Mouse (Mus musculus) limb, embryonic 12.5 days (tissue): Measurements from ENCODE around the gene Msl2. TPM values are rescaled to one million over a fixed set of nuclear protein-coding genes. Genes with fewer than 3 reads are reported as not detected.
A peak's percentile ranks its signal among the peaks of the same experiment; 100 is the strongest.

ENCODE experiments used
- ATAC-seq: fragments of 200-750 bp; cut with Nextera tagmentation; 2 replicates; pipeline ENCODE4 v1.8.0; 2017; ENCODE audit warnings: low read depth, moderate TSS enrichment; ENCODE audit not compliant: insufficient number of reproducible peaks, insufficient read depth, low FRiP score, low TSS enrichment
- H3K27ac ChIP-seq: fragments of 300-500 bp; sonication (generic); 2 replicates; pipeline ENCODE4 v1.5.1; 2016; ENCODE audit warnings: mild to moderate bottlenecking, moderate library complexity
- H3K27me3 ChIP-seq: fragments of 300-500 bp; sonication (generic); 2 replicates; pipeline ENCODE4 v1.6.1; 2016; ENCODE audit warnings: mild to moderate bottlenecking, moderate library complexity
- H3K36me3 ChIP-seq: fragments of 300-500 bp; sonication (generic); 2 replicates; pipeline ENCODE4 v1.6.1; 2016; ENCODE audit warnings: mild to moderate bottlenecking, moderate library complexity
- H3K4me1 ChIP-seq: fragments of 300-500 bp; sonication (generic); replicated peaks from 2 replicates; pipeline ENCODE4 v1.6.1; 2016
- H3K4me2 ChIP-seq: fragments of 300-500 bp; sonication (generic); 2 replicates; pipeline ENCODE4 v1.6.1; 2016; ENCODE audit warnings: mild to moderate bottlenecking, moderate library complexity
- H3K4me3 ChIP-seq: fragments of 300-500 bp; sonication (generic); replicated peaks from 2 replicates; pipeline ENCODE4 v1.5.1; 2016; ENCODE audit warnings: mild to moderate bottlenecking
- H3K9ac ChIP-seq: fragments of 300-500 bp; sonication (generic); replicated peaks from 2 replicates; pipeline ENCODE4 v1.6.1; 2016; ENCODE audit warnings: mild to moderate bottlenecking, moderate library complexity
- H3K9me3 ChIP-seq: fragments of 300-500 bp; sonication (generic); 2 replicates; pipeline ENCODE4 v1.6.1; 2016; ENCODE audit warnings: mild to moderate bottlenecking, moderate library complexity
- WGBS: fragments of 180-500 bp; shearing (Covaris S2); methylation state at CpG from one replicate; pipeline ENCODE4 v1.1.7; 2016; 5-methylcytosine and 5-hydroxymethylcytosine counted together
- polyA plus RNA-seq: library from polyadenylated mRNA; unstranded; fragments of >200 nt; fragmentation: Nextera tagmentation; extraction: Ambion mirVana; gene quantifications from 2 replicates; pipeline ENCODE4 v1.2.1, GENCODE M21; 2016

Gene Msl2
- polyA plus RNA-seq, 1 experiment from 2014 or later: 8.9 TPM

GRCm38 (mm10) chr9:101052691-101053090, 21.2 kb upstream of the Msl2 start:
- WGBS: 72% methylated on average over 6 of the region's 6 CpGs
- Histone ChIP-seq H3K36me3 (no peaks in the 10 kb centered on the region), H3K4me2 (no peak overlapping the region), H3K4me1 (no peaks in the 10 kb centered on the region), H3K9ac (no peak overlapping the region), H3K27ac (no peak overlapping the region), H3K27me3 (no peaks in the 10 kb centered on the region), H3K9me3 (no peaks in the 10 kb centered on the region), H3K4me3 (no peak overlapping the region)
- no peak for ATAC-seq

GRCm38 (mm10) chr9:101053279-101053678, 20.6 kb upstream of the Msl2 start:
- Histone ChIP-seq H3K4me3 (no peak overlapping the region), H3K27me3 (no peaks in the 10 kb centered on the region), H3K4me2 (no peak overlapping the region), H3K9me3 (no peaks in the 10 kb centered on the region), H3K27ac (no peak overlapping the region), H3K4me1 (no peaks in the 10 kb centered on the region), H3K9ac (no peak overlapping the region), H3K36me3 (no peaks in the 10 kb centered on the region)
- ATAC-seq: no peak
- 73% methylated on average over 14 of the region's 14 CpGs for WGBS

- no peaks in the 10 kb centered on the region for H3K36me3 ChIP-seq
- 89% methylated on average over 4 of the region's 4 CpGs for WGBS
- H3K4me1 ChIP-seq: no peaks in the 10 kb centered on the region
- no peaks in the 10 kb centered on the region for H3K27me3 ChIP-seq
- no peak overlapping the region for H3K4me3 ChIP-seq
- no peaks in the 10 kb centered on the region for H3K9me3 ChIP-seq
- H3K9ac ChIP-seq: no peak overlapping the region
- no peak overlapping the region for H3K4me2 ChIP-seq
- H3K27ac ChIP-seq: no peak overlapping the region
- ATAC-seq: no peak
Observed at GRCm38 (mm10) chr9:101057156-101057555, 16.7 kb upstream of the Msl2 start.

GRCm38 (mm10) chr9:101061035-101061434, 12.9 kb upstream of the Msl2 start:
- WGBS: 71% methylated on average over 11 of the region's 11 CpGs

GRCm38 (mm10) chr9:101062253-101062780, 11.6 kb upstream of the Msl2 start:
- Histone ChIP-seq H3K4me1 (no peaks in the 10 kb centered on the region), H3K36me3 (no peaks in the 10 kb centered on the region), H3K9me3 (no peaks in the 10 kb centered on the region), H3K9ac (no peak overlapping the region), H3K27me3 (no peaks in the 10 kb centered on the region), H3K4me2 (no peak overlapping the region), H3K4me3 (no peak overlapping the region), H3K27ac (no peak overlapping the region)
- no peak for ATAC-seq
- 75% methylated on average over 6 of the region's 6 CpGs for WGBS

More at GRCm38 (mm10) chr9:101061035-101061434, 12.9 kb upstream of the Msl2 start:
- H3K27ac ChIP-seq: no peak overlapping the region
- ATAC-seq: no peak
- H3K9ac ChIP-seq: no peak overlapping the region
- no peaks in the 10 kb centered on the region for H3K27me3 ChIP-seq
- H3K4me1 ChIP-seq: no peaks in the 10 kb centered on the region
- H3K4me2 ChIP-seq: no peak overlapping the region
- no peaks in the 10 kb centered on the region for H3K9me3 ChIP-seq
- H3K36me3 ChIP-seq: no peaks in the 10 kb centered on the region
- no peak overlapping the region for H3K4me3 ChIP-seq

DNA sequence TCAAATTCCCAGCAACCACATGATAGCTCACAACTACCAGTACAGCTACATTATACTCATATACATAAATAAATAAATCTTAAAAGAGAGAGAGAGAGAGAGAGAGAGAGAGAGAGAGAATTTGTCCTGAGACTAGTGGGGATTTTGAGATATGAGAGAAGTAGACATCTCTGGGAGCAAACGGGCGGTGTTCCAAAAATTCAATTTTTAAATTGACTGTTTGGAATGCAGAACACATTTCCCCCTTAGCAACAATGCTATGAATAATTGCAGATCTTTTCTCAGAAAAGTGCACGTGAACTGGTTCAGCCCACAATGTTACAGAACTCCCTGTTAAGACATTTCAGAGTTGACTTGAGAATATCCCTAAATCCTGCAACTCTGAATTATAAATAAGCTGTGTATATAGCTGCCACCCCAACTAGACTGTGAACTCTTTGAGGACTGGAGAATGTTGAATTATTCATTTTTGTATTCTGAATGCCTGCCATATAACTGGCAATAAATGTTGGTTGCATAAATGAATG, 8.8 kb upstream of the Msl2 start:
- ATAC-seq: no peak
- WGBS: 90% methylated on average over 3 of the region's 3 CpGs
- H3K4me2 ChIP-seq: no peak overlapping the region
- no peaks in the 10 kb centered on the region for H3K27me3 ChIP-seq
- no peaks in the 10 kb centered on the region for H3K36me3 ChIP-seq
- H3K4me1 ChIP-seq: no peaks in the 10 kb centered on the region
- no peak overlapping the region for H3K9ac ChIP-seq
- H3K4me3 ChIP-seq: no peak overlapping the region
- no peak overlapping the region for H3K27ac ChIP-seq
- no peaks in the 10 kb centered on the region for H3K9me3 ChIP-seq

DNA sequence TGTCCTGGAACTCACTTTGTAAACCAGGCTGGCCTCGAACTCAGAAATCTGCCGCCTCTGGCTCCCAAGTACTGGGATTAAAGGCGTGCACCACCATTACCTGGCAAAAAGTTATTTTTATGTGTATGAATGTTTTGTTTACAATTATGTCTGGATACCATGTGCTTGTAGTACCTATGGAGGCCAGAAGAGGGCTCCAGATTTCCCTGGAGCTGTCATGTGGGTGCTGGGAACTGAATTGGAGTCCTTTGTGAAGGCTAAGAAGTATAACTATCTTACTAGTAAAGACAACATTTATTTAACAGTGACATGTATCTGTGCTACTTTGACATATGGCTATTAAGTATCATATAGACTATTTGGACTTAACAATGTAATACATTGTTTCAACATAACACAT, 4.1 kb upstream of the Msl2 start:
- no peak overlapping the region for H3K4me3 ChIP-seq
- H3K4me1 ChIP-seq: peaks cover 4% of the 10 kb centered on the region; the same call in 1 of the 2 replicates
- H3K9ac ChIP-seq: no peak overlapping the region
- H3K27ac ChIP-seq: no peak overlapping the region
- no peak for ATAC-seq
- no peak overlapping the region for H3K4me2 ChIP-seq
- 95% methylated on average over 3 of the region's 3 CpGs for WGBS
- H3K27me3 ChIP-seq: no peaks in the 10 kb centered on the region
- H3K9me3 ChIP-seq: no peaks in the 10 kb centered on the region
- no peaks in the 10 kb centered on the region for H3K36me3 ChIP-seq

DNA sequence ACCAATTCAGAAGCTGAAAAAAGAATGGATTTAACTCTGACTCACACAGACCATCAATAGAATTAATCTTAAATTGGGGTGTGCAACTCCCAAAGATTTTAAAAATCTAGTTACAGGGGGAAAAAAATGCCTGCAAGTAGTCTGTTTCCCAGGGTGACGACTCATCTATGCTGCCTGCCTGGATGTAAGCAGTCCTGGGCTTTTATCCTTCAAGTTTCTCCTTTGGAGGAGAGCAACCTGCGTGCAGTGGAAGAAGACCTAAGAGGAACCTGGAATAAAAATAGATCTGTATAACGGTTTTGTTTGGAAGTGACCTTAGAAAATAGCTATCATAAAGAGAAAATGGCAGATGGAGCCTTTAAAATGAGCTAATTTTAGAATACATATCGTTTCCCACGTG, 1.4 kb upstream of the Msl2 start:
- Histone ChIP-seq H3K27me3 (no peaks in the 10 kb centered on the region), H3K4me1 (peaks cover 9% of the 10 kb centered on the region), H3K4me3 (no peak overlapping the region), H3K9ac (no peak overlapping the region), H3K36me3 (no peaks in the 10 kb centered on the region), H3K4me2 (peak overlapping the region; percentile 68; the same call in 1 of the 2 replicates), H3K9me3 (no peaks in the 10 kb centered on the region), H3K27ac (no peak overlapping the region)
- WGBS: 50% methylated on average over 5 of the region's 5 CpGs
- no peak for ATAC-seq

- peaks cover 15% of the 10 kb centered on the region for H3K4me1 ChIP-seq
- no peaks in the 10 kb centered on the region for H3K9me3 ChIP-seq
- no peaks in the 10 kb centered on the region for H3K27me3 ChIP-seq
- peak overlapping the region; percentile 68 for H3K4me2 ChIP-seq
- 1% methylated on average over 62 of the region's 65 CpGs for WGBS
- H3K27ac ChIP-seq: peak overlapping the region; percentile 99
- ATAC-seq: peak; percentile 94
- H3K9ac ChIP-seq: peak overlapping the region; percentile 97
- peak overlapping the region; percentile 96 for H3K4me3 ChIP-seq
- no peaks in the 10 kb centered on the region for H3K36me3 ChIP-seq
Observed at GRCm38 (mm10) chr9:101073041-101073986, 587 bp upstream of the Msl2 start.

- Histone ChIP-seq H3K9me3 (no peaks in the 10 kb centered on the region), H3K27me3 (no peaks in the 10 kb centered on the region), H3K4me2 (peak overlapping the region; percentile 78), H3K27ac (peak overlapping the region; percentile 99), H3K9ac (peak overlapping the region; percentile 97), H3K36me3 (no peaks in the 10 kb centered on the region; the same call in 1 of the 2 replicates), H3K4me1 (peaks cover 26% of the 10 kb centered on the region), H3K4me3 (peak overlapping the region; percentile 96)
- peak; percentile 70 for ATAC-seq
- under 1% methylated on average over 96 of the region's 100 CpGs for WGBS
Observed at GRCm38 (mm10) chr9:101074332-101075021, 576 bp downstream of the Msl2 start.

DNA sequence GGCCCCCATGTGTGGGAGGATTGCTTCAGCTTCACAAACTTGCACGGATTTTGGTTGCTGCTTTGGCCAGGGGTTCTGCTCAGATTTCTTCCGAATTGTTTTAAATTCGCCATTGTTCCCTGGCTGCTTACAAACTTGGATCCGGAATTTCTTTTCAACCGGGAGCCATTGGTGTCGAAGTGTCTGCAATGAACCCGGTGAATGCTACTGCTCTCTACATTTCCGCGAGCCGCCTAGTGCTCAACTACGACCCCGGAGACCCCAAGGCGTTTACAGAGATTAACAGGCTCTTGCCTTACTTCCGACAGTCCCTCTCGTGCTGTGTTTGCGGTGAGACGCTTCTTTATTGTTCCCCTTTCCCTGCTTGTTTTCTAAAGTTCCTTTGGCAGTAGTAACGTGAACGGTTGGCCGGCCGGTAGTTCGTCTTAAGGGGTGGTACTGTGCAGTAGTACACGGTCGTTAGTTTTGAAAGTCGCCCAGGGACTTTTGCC, 1.2 kb downstream of the Msl2 start:
- peak overlapping the region; percentile 97 for H3K9ac ChIP-seq
- under 1% methylated on average over 25 of the region's 25 CpGs for WGBS
- no peak for ATAC-seq

More for the DNA sequence above, 1.2 kb downstream of the Msl2 start:
- peak overlapping the region; percentile 78 for H3K4me2 ChIP-seq
- H3K27ac ChIP-seq: peak overlapping the region; percentile 99
- H3K27me3 ChIP-seq: no peaks in the 10 kb centered on the region
- no peaks in the 10 kb centered on the region for H3K9me3 ChIP-seq
- no peaks in the 10 kb centered on the region; the same call in 1 of the 2 replicates for H3K36me3 ChIP-seq
- H3K4me3 ChIP-seq: peak overlapping the region; percentile 96
- H3K4me1 ChIP-seq: peaks cover 32% of the 10 kb centered on the region
